Mouse (Mus musculus): Measurements from ENCODE around the gene Gpr161.
"Not testable (repeated sequence)": the region's sequence is repeated elsewhere in the genome, so short reads cannot be mapped to it uniquely, and the experiment has no call there.

The Gpr161 gene

DNA sequence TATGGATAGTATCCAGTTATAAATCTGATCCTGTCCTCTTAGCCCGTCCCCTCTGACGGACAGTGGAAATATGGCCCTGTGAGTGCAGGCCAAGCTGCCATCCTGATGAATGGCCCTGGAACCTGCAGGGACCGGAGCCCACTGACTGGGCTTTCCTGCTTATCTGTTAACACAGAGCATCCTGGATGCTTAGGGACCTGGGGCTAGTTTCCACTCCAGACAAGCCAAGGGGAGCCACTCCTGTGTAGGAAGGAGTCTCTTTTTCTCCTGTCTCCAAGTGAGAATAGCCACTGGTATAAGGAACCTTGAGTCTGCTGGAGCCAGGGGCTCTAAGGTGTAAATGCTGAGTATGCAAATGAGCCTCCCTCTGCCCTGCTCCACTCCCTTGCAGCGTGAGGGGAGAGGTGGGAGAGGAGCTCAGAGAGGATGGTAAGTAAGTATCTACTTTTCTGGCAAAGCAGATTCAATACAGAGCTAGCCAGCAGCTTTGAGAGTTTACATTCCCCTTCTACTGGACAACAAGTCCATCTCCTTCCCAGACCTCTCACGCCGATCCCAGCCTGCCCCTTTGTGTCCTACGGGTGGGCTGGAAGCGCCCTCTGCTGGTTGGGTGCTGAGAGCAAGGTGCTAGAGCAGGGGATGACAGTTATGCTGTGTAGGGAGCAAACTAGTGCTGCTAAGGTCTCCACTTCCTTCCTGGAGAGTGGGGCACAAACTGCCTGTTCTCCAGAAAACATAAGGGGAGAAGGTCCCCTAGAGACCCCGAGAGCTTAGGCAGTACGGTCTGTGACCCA, 24.7 kb downstream of the Gpr161 start:
- peak; percentile 83 for DNase-seq

DNA sequence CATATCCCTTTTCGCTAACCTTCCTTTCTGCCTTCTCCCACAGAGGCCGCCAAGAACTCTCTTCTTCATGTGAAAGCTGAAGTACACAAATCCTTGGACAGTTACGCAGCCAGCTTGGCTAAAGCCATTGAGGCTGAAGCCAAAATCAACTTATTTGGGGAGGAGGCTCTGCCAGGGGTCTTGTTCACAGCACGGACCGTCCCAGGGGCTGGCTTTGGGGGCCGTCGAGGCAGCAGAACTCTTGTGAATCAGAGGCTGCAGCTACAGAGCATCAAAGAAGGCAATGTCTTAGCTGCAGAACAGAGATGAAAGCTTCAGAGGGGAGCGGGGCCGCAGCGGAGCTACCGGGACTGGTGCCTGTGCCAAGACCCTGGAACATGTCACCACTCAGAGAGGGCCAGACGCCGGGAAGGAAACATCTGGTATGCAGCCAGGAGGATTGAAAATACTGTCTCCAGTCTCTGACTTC, 25.8 kb downstream of the Gpr161 start:
- DNase-seq: no peak

DNA sequence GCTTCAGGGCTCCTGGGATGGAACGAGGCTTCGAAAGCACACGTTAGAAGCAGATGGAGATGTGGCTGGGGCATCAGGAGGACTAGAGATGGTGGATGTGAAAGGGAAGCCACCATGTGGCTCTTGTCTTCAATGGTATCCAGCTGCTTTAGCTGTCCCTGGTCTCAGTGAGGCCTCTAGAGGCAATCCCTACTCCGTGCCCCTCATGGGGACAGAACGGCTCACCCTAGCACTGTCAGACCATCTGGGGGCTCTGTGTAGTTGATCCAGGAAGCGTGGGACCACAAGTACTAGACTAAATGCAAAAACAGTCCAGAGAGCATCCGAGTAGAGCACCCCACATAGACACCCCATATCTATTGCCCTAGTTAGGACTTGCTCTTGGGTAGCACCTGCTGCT, 26.3 kb downstream of the Gpr161 start:
- DNase-seq: no peak

DNA sequence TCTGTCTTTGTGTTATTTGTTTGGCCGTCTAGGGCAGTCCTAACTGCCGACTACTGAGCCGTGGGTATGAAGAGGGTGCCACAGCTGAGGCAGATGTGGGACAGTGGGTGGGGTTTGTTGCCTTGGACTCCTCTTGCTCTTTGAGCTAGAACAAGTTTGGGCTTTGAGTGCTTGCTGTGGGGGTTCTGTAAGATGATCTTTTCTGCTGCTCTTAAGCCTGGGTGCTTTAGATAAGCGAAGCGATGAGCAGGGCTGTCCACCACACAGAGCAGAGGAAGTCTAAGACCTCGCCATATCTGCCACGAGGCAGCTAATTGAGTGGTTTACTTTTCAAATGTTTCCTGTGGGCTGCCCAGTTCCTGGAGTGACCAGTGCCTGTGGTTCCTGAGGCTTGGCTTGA, 27.3 kb downstream of the Gpr161 start:
- no peak for DNase-seq

DNA sequence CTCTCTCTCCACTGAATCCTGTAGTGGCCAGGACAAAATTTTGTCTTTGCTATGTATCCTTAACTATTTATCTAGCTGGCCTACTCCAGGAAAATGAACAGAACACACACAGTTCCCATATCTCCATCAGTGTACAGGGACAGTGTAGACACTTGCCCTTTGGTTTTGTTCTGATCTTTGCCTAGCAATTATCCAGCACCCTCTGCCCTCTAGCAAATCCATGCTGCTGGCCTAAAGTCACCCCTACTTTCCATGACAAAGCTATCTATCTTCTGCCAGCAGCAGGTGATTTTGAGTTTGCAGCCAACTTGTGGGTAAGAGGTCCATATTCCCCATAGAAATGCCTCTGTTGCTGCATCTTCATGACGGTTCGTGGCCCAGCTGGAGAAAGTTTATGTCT, 31.8 kb downstream of the Gpr161 start:
- no peak for DNase-seq

DNA sequence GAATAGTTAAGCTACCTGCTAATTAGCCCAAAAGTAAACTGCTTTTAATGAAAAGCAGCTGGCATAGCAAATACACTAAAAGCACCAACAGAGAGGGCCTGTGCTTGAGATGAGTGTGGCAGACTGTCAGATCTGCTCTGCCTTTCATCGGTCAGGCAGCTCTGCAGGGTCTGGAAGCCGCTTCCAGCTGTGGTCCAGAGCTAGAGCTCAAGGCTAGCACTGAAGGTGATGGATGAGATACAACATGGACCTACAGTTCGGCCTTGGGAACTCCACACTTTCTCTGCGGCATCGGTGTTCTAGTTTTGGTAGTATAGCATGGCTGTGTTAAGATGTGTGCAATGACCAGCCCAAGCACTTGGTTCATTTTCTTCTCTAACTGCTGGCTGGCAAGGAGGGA, 32.2 kb downstream of the Gpr161 start:
- DNase-seq: peak; percentile 40

DNA sequence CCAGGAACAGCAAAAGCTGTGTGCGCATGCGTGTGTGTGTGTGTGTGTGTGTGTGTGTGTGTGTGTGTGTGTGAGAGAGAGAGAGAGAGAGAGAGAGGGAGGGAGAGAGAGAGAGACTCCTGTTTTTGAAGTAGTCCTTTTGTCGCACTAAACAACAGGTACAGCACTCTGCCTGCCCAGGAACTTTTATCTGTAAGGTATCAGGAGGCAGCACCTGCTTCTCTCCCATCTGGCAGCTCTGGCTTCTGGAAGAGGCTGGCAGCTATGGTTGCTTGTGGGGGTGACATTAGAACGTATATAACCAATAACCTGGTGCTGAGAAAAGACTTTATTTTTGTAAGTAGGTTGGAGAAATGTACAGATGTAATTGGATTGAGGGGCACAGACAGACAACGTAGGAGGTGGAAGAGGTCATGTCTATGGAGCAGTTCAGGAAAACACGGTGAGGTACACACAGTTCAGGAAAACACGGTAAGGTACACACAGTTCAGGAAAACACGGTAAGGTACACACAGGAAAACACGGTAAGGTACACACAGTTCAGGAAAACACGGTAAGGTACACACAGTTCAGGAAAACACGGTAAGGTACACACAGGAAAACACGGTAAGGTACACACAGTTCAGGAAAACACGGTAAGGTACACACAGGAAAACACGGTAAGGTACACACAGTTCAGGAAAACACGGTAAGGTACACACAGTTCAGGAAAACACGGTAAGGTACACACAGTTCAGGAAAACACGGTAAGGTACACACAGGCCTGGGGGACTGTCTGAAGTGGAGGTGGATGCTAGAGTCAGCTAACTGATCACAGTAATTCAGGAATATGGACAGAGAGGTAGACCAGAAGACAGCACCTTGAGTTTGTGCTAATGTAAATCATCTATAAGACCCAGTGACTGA, 33.0 kb downstream of the Gpr161 start:
- DNase-seq: not testable (repeated sequence)

DNA sequence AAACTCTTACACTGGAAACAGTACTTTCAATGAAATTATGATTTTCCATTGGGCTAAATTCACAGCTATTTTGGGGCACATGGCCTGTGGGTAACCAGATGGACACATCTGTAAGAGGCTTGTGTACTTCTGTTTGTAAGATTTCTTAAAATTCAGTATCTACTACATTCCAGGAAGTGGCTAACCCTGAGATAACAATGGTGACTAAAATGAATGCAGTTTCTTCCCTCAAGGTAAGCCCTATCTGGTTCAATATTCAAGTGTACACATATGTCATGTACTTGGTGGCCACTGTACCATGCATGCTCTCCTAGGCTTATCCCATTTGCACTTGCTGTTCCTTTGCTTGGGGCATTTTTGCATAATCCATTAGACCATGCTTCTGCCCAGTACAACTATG, 35.3 kb downstream of the Gpr161 start:
- no peak for DNase-seq

DNA sequence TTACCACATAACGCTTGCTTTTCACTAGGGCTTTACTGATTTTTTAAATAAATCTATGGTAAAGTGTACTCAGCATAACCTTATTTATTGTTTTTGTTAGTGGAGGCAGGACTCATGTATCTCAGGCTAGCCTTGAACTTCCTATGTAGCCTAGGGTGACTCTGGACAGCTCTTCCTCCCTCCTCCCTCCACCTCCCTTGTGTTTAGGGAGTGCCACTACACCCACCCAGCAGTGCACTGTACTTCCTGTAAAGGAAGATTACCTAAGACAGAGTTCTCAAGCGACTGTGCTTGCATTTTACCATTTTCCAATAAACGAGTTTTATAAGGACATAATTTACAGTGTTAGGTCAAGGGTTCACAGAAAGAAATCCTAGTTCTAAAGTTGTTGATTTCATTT, 37.2 kb downstream of the Gpr161 start:
- DNase-seq: no peak

DNA sequence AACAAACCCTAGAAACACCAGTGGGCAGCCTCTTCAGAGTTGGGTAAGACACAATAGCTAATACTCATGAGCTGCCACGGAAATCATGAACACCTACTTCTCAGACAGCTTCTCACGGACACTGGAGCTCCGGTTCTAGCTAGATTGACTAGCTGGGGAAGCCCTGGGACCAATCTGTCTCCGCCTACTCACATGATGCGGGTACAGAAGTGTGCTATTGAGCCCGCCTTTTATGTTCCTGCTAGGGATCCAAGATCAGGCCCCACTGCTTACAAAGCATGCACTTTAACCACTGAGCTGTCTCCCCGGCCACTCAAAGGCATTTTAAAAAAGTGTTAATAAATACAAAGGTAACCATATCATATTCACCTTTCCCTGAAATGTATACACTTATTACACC, 46.5 kb downstream of the Gpr161 start:
- DNase-seq: peak; percentile 7

DNA sequence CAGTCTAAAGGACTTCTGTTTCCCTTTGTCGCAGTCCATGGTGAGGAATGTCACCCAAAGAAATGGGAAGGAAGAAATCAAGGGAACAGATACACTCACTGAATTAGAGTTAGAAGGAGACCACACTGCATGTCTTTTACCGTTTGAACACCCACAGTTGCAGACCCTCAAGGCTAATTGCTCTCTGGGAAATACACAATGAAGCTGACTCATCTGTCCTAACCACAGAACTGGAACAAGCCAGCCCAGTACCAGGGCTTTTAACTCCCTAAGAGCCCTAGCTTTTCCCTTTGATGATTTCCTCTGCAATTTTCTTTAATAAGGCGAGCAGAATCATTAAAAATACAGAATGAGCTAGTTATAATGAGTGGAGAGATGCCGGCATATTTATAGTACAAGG, 48.9 kb downstream of the Gpr161 start:
- DNase-seq: peak; percentile 12

DNA sequence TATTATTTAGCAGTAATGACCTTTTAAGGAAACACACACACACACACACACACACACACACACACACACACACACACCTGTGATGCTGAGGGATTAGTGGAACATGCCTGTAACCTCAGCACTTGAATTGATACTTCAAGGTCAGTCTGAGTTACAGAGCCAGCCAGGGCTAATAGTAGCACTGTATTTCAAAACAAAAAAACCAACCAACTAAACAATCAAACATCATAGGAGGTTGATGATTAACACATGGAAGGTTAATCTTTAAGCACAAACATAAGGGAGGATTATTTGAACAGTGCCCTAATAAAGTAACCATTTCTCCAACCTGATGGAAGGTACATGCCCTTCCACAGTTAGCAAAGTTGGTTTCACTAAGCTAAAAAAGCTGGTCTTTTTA, 53.0 kb downstream of the Gpr161 start:
- no peak for DNase-seq

DNA sequence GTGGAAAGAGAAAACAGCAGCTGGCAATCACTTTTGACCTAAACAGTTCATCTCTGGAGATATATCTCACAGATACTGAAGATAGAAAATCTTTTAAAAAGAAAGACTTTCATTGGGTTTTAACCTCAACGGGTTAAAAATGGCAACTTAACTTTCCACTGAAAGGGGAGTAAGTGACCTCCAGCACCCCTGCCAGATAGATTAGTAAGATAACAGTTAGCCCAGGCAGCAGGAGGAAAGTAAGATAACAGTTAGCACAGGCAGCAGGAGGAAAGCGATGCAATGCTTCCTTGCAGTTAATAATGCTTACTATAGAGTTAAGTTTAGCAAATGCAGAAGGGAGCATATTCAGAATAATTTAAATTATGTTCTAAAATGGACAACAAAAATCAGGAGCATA, 60.8 kb downstream of the Gpr161 start:
- DNase-seq: no peak

DNA sequence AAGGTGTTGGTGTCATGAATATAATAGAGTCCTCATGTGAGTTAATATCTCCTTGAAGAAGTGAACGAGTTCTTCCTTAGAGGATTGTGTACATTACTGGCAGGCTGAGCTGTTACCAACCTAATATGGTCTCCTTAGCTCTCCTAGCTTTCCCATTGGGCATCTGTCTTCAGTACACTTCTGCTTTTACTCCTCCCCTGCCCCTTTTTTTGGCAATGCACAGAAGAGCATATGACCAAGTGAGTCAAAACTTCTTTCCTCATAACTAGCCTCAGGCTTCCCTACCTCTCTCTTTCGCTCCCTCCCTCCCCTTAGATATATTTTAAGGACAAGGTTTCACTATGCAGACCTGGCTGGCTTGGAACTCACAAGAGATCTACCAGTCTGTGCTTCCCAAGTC, 67.7 kb downstream of the Gpr161 start:
- DNase-seq: no peak

DNA sequence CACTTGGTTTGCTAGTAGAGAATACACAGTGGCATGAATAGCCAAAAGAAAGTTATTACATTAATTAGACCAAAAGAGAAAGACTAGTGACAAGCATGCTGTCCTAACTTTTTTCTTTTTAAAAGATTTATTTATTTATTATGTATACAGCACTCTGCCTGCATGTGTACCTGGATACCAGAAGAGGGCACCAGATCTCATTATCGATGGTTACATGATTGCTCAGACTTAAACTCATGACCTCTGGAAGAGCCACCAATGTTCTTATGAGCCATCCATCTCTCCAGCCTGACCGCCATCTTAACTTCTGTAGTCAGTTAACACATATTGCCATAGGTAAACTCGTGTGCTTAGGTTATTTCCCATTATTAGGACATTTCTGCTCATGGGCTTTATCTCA, 69.5 kb downstream of the Gpr161 start:
- DNase-seq: no peak

DNA sequence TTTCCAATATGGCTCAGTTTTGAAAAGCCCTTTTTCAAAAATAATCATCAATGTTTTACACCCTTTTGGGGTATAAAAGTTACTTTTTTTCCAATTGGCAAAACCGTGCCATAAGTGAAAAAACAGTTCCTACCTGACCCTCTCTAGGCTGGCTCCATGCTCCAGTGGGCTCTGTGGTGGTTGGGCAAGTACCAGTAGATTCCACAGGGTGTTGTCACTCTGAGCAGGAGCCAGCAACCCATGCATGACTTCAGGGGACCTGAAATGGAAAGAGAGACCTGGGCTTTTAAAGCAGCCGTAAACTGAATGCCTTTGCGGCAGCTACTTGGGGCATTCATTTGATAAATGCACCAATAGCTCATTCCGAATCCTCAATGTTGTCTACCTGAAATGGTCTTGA, 75.4 kb downstream of the Gpr161 start:
- no peak for DNase-seq

DNA sequence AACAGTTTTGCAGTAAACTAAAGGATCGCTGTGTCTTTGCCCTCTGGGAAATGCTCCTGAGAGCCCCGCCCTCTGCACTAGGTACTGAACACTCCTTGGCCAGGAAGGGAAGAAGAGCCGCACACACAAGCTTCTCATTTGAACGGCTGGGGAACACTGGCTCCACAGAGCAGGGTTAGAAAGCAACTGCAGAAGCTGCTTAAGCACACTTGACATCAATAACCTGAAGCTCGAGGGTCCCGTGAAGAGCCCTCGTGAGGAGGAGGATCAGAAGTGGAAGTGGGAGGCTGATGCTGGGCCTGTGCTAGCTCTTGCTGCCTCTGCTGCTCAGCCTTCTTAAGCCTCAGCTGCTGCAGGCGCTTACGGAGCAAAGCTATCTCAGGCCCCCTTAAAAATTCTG, 78.2 kb downstream of the Gpr161 start:
- DNase-seq: peak; percentile 13

All from embryo, embryonic 11 days (tissue).